Comparison of ENCODE assay signal across 8 mouse cellular contexts in genomic region chr14:31493901-31494300, GRCm38 (mm10). TPM values are rescaled to one million over a fixed set of nuclear protein-coding genes. Genes with fewer than 3 reads are reported as not detected.
A peak's percentile ranks its signal among the peaks of the same experiment; 100 is the strongest.
DNase-seq lines count a peak whose midpoint lies in the region; ATAC-seq and TF ChIP-seq lines count a peak whose summit lies in the region.

No protein-coding gene starts in this region.

- H3K9ac ChIP-seq in heart, embryonic 14.5 days (ENCODE audit: low read length): peak overlapping the region; percentile 90
- peak overlapping the region; percentile 85 for H3K9ac ChIP-seq in hindbrain, embryonic 11.5 days (ENCODE audit: low read depth, low read length)
- H3K9ac ChIP-seq in midbrain, embryonic 11.5 days (ENCODE audit: low read length): peak overlapping the region; percentile 92

- H3K27me3 ChIP-seq in heart, embryonic 14.5 days (ENCODE audit: control insufficient read depth, insufficient read depth, low read length): no peaks in the 10 kb centered on the region
- H3K27me3 ChIP-seq in E14TG2a.4 (ENCODE audit: insufficient read depth, low read length): no peaks in the 10 kb centered on the region
- H3K27me3 ChIP-seq in hindbrain, embryonic 11.5 days (ENCODE audit: control insufficient read depth, insufficient read depth, low read length): no peaks in the 10 kb centered on the region
- H3K27me3 ChIP-seq in midbrain, embryonic 11.5 days (ENCODE audit: control insufficient read depth, insufficient read depth, low read length): no peaks in the 10 kb centered on the region

- 36% methylated on average over 9 of the region's 9 CpGs for WGBS in heart, embryonic 14.5 days
- 54% methylated on average over 9 of the region's 9 CpGs for whole genome bisulfite sequencing in hindbrain, embryonic 11.5 days
- 57% methylated on average over 9 of the region's 9 CpGs for WGBS in midbrain, embryonic 11.5 days

- H3K27ac ChIP-seq in heart, embryonic 14.5 days (replicated peaks in 1 of 2; ENCODE audit: control insufficient read depth in 1 of 2, insufficient read depth in 1 of 2, low read depth in 2 of 2, low read length in 2 of 2): no peak overlapping the region
- no peak overlapping the region for H3K27ac ChIP-seq in hindbrain, embryonic 11.5 days (ENCODE audit: low read depth, low read length)
- no peak overlapping the region for H3K27ac ChIP-seq in midbrain, embryonic 11.5 days (ENCODE audit: low read depth, low read length)

- H3K4me1 ChIP-seq in heart, embryonic 14.5 days (ENCODE audit: control insufficient read depth in 2 of 2, insufficient read depth in 2 of 2, low read length in 2 of 2): peaks cover 12 to 30% of the 10 kb centered on the region in 2 experiments
- peaks cover 50% of the 10 kb centered on the region for H3K4me1 ChIP-seq in E14TG2a.4 (replicated peaks; ENCODE audit: low read depth, low read length)
- peaks cover 9% of the 10 kb centered on the region; the same call in 1 of the 2 replicates for H3K4me1 ChIP-seq in hindbrain, embryonic 11.5 days (replicated peaks; ENCODE audit: control insufficient read depth, insufficient read depth, low read length)
- peaks cover 21% of the 10 kb centered on the region for H3K4me1 ChIP-seq in midbrain, embryonic 11.5 days (ENCODE audit: control insufficient read depth, insufficient read depth, low read length)

- DNase-seq in heart, adult 18-20 months: no peak
- no peak for DNase-seq in hindbrain, embryonic 11.5 days (ENCODE audit: low spot score)
- DNase-seq in midbrain, embryonic 11.5 days (ENCODE audit: low spot score, missing footprints): no peak
- no peak for DNase-seq in right cerebral cortex, postnatal 36 days (ENCODE audit: low spot score in 2 of 2)
- no peak for DNase-seq in kidney, postnatal 4 days

- peak overlapping the region; percentile 86 for H3K4me2 ChIP-seq in heart, embryonic 14.5 days (ENCODE audit: low read length)
- H3K4me2 ChIP-seq in hindbrain, embryonic 11.5 days (replicated peaks; ENCODE audit: low read depth, low read length): peak overlapping the region; percentile 54
- H3K4me2 ChIP-seq in midbrain, embryonic 11.5 days: peak overlapping the region; percentile 94

- H3K36me3 ChIP-seq in heart, embryonic 14.5 days (ENCODE audit: control insufficient read depth, insufficient read depth, low read length): peaks cover 48% of the 10 kb centered on the region
- H3K36me3 ChIP-seq in E14TG2a.4 (ENCODE audit: insufficient read depth, low read length): peaks cover 68% of the 10 kb centered on the region
- no peaks in the 10 kb centered on the region; the same call in 1 of the 2 replicates for H3K36me3 ChIP-seq in hindbrain, embryonic 11.5 days (ENCODE audit: control insufficient read depth, insufficient read depth, low read length)
- no peaks in the 10 kb centered on the region; the same call in 1 of the 2 replicates for H3K36me3 ChIP-seq in midbrain, embryonic 11.5 days (ENCODE audit: control insufficient read depth, insufficient read depth, low read length)

- no peak for ATAC-seq in heart, embryonic 14.5 days (ENCODE audit: insufficient number of reproducible peaks, insufficient read depth, low FRiP score, low read depth)
- no peak for ATAC-seq in hindbrain, embryonic 11.5 days (ENCODE audit: low FRiP score)
- no peak for ATAC-seq in midbrain, embryonic 11.5 days (ENCODE audit: low FRiP score)
- no peak for ATAC-seq in erythroid progenitor cell, adult 5-6 weeks (replicated peaks; ENCODE audit: low FRiP score, poor library complexity, severe bottlenecking)

- H3K4me3 ChIP-seq in heart, embryonic 14.5 days (ENCODE audit: control insufficient read depth in 1 of 2, insufficient read depth in 1 of 2, low read depth in 1 of 2, low read length in 2 of 2): peak overlapping the region; percentile 61 to 94
- H3K4me3 ChIP-seq in E14TG2a.4 (replicated peaks; ENCODE audit: low read length): peak overlapping the region; percentile 96
- H3K4me3 ChIP-seq in hindbrain, embryonic 11.5 days (ENCODE audit: low read depth, low read length): peak overlapping the region; percentile 90
- peak overlapping the region; percentile 92 for H3K4me3 ChIP-seq in midbrain, embryonic 11.5 days (ENCODE audit: low read depth, low read length)

- H3K9me3 ChIP-seq in heart, embryonic 14.5 days (ENCODE audit: control insufficient read depth, low read length): no peaks in the 10 kb centered on the region
- H3K9me3 ChIP-seq in E14TG2a.4 (ENCODE audit: low read length): no peaks in the 10 kb centered on the region
- no peaks in the 10 kb centered on the region for H3K9me3 ChIP-seq in hindbrain, embryonic 11.5 days (ENCODE audit: control insufficient read depth, low read length)
- H3K9me3 ChIP-seq in midbrain, embryonic 11.5 days (ENCODE audit: control insufficient read depth, low read length): no peaks in the 10 kb centered on the region

- no peak for TF ChIP-seq CTCF in E14TG2a.4 (conservative IDR thresholded peaks at IDR 0.05; ENCODE audit: low read length)

RNA-seq across cellular contexts. Expression of gene Eaf1, which starts 0.3 kb away (rescaled TPM):
- polyA plus RNA-seq in heart, embryonic 14.5 days (2014; fragmentation: Nextera tagmentation; extraction: Ambion mirVana): 13.1 and 13.2 TPM in 2 replicates
- total RNA-seq in heart, adult 18-20 months (2021): 10 to 100 TPM; 13.4 to 15.3 TPM
- 15.9 and 17.0 TPM in 2 replicates for polyA plus RNA-seq in hindbrain, embryonic 11.5 days (2014; fragmentation: Nextera tagmentation; extraction: Ambion mirVana)
- polyA plus RNA-seq in midbrain, embryonic 11.5 days (2014; fragmentation: Nextera tagmentation; extraction: Ambion mirVana): 15.9 and 16.2 TPM in 2 replicates
- total RNA-seq in erythroid progenitor cell, adult 5-6 weeks (2015; ENCODE audit: low replicate concordance): 21.0 and 22.0 TPM in 2 replicates
- 32.3 and 41.6 TPM in 2 replicates for total RNA-seq in erythroid progenitor cell, adult 5-6 weeks (2017; ENCODE audit: low replicate concordance)

RNA-seq across cellular contexts. Expression of gene Mettl6, which starts 0.9 kb away (rescaled TPM):
- polyA plus RNA-seq in heart, embryonic 14.5 days (2014; fragmentation: Nextera tagmentation; extraction: Ambion mirVana): 36.6 and 40.7 TPM in 2 replicates
- total RNA-seq in heart, adult 18-20 months (2021): 10 to 100 TPM in 1 of 2 experiments, 1 to 10 TPM in 1; 9.1 to 10.6 TPM
- 86.9 and 87.1 TPM in 2 replicates for polyA plus RNA-seq in hindbrain, embryonic 11.5 days (2014; fragmentation: Nextera tagmentation; extraction: Ambion mirVana)
- 83.4 and 93.2 TPM in 2 replicates for polyA plus RNA-seq in midbrain, embryonic 11.5 days (2014; fragmentation: Nextera tagmentation; extraction: Ambion mirVana)
- total RNA-seq in erythroid progenitor cell, adult 5-6 weeks (2015; ENCODE audit: low replicate concordance): 16.2 and 26.8 TPM in 2 replicates
- total RNA-seq in erythroid progenitor cell, adult 5-6 weeks (2017; ENCODE audit: low replicate concordance): 20.2 and 83.3 TPM in 2 replicates

RNA-seq across cellular contexts. Expression of gene Sh3bp5, which starts 58.0 kb away (rescaled TPM):
- polyA plus RNA-seq in heart, embryonic 14.5 days (2014; fragmentation: Nextera tagmentation; extraction: Ambion mirVana): 13.0 and 13.5 TPM in 2 replicates
- 10 to 100 TPM; 60.0 to 60.9 TPM for total RNA-seq in heart, adult 18-20 months (2021)
- polyA plus RNA-seq in hindbrain, embryonic 11.5 days (2014; fragmentation: Nextera tagmentation; extraction: Ambion mirVana): 13.6 and 17.3 TPM in 2 replicates
- polyA plus RNA-seq in midbrain, embryonic 11.5 days (2014; fragmentation: Nextera tagmentation; extraction: Ambion mirVana): 15.3 and 15.8 TPM in 2 replicates
- total RNA-seq in erythroid progenitor cell, adult 5-6 weeks (2015; ENCODE audit: low replicate concordance): 6.8 and 9.6 TPM in 2 replicates
- total RNA-seq in erythroid progenitor cell, adult 5-6 weeks (2017; ENCODE audit: low replicate concordance): 3.9 and 6.7 TPM in 2 replicates
